Mouse (Mus musculus) CD8-positive naive resting alpha-beta T cell, adult 2 months (primary cell): Measurements from ENCODE around the gene Prrx1.

Experiments
- DNase-seq, 2 experiments: peaks; one replicate each; pipeline ENCODE4 v3.0.0; 2022; ENCODE audit warnings: low read depth in 2 of 2, low spot score in 2 of 2

Prrx1 gene

GRCm38 (mm10) chr1:163313101-163313773, at the start of gene Prrx1:
Gene Prrx1, minus strand, starts transcription at chr1:163313710.
- DNase-seq: no peak

- DNase-seq: no peak
Observed at GRCm38 (mm10) chr1:163362202-163362601, 48.7 kb upstream of the Prrx1 start.

GRCm38 (mm10) chr1:163361376-163361775, 47.9 kb upstream of the Prrx1 start:
- DNase-seq: no peak

- DNase-seq: no peak
Observed at GRCm38 (mm10) chr1:163360796-163361195, 47.3 kb upstream of the Prrx1 start.

- no peak for DNase-seq
Observed at GRCm38 (mm10) chr1:163359521-163359920, 46.0 kb upstream of the Prrx1 start.

GRCm38 (mm10) chr1:163358165-163358564, 44.7 kb upstream of the Prrx1 start:
- no peak for DNase-seq

- DNase-seq: no peak
Observed at GRCm38 (mm10) chr1:163357733-163358132, 44.2 kb upstream of the Prrx1 start.

- DNase-seq: no peak
Observed at GRCm38 (mm10) chr1:163356167-163356566, 42.7 kb upstream of the Prrx1 start.

GRCm38 (mm10) chr1:163355626-163356156, 42.2 kb upstream of the Prrx1 start:
- no peak for DNase-seq

- no peak for DNase-seq
Observed at GRCm38 (mm10) chr1:163350988-163351387, 37.5 kb upstream of the Prrx1 start.

GRCm38 (mm10) chr1:163345541-163345940, 32.0 kb upstream of the Prrx1 start:
- no peak for DNase-seq

- no peak for DNase-seq
Observed at GRCm38 (mm10) chr1:163344931-163345330, 31.4 kb upstream of the Prrx1 start.

- DNase-seq: no peak
Observed at GRCm38 (mm10) chr1:163339219-163339561, 25.7 kb upstream of the Prrx1 start.

GRCm38 (mm10) chr1:163338525-163339218, 25.2 kb upstream of the Prrx1 start:
- no peak for DNase-seq

GRCm38 (mm10) chr1:163337821-163338220, 24.3 kb upstream of the Prrx1 start:
- no peak for DNase-seq

GRCm38 (mm10) chr1:163327279-163327678, 13.8 kb upstream of the Prrx1 start:
- no peak for DNase-seq

GRCm38 (mm10) chr1:163319669-163320571, 6.4 kb upstream of the Prrx1 start:
- no peak for DNase-seq

GRCm38 (mm10) chr1:163316920-163317319, 3.4 kb upstream of the Prrx1 start:
- no peak for DNase-seq

- DNase-seq: no peak
Observed at GRCm38 (mm10) chr1:163314829-163315301, 1.4 kb upstream of the Prrx1 start.

GRCm38 (mm10) chr1:163313921-163314725, 613 bp upstream of the Prrx1 start:
- DNase-seq: no peak
